Mouse (Mus musculus) hindlimb bud, embryonic 11.5 days (tissue): ENCODE data around the gene Pde12.

ENCODE experiments used
- DNase-seq: peaks from one replicate; pipeline ENCODE4 v3.0.0-alpha.2; 2012; ENCODE audit warnings: low read depth, low spot score; ENCODE audit errors: extremely low spot score

The Pde12 gene

GRCm38 (mm10) chr14:26645989-26646650, 23.6 kb downstream of the Pde12 start:
- no peak for DNase-seq

DNA sequence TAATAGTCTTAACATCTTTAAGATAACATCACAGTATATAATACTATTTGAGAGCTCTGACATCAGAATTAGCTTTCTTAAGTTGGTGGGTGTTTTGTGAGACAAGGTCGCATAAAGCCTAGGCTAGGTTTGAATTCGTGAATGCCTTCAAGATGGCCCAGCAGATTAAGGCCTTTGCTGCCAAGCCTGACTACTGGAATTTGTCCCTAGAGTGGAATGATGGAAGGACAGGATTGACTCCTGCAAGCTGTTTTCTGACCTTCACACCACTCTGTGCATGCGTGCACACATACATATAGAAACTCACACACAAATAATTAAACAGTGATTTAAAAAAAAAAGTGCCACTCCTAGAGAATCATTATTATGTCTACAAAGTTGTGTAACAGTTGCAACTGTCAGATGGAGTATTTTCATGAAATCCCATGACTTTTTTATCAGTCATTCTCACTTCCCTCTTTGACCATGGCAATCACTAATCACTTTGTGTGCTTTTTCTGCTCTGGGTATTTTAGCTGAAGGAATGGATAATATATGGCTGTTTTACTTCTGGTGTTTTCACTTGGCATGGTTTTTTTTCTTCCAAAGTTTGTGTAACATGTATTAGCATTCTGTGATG, 26.6 kb downstream of the Pde12 start:
- DNase-seq: no peak

DNA sequence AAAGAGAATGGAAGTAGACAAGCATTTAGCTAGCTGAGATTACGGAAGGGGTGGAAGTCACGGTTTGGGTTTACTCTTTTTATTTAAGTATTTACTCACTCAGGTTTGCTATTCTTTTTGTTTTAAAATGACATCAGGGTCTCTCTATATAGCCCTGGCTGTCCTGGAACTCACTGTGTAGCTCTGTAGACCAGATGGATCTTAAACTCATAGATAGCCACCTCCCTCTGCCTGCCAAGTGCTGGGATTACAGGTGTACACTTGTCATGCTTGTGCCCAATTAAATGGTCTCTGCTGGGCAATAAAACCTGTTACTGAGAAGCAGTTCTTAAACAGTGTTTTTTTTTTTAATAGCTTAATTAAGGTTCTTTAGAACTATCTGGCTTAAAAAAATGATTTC, 29.7 kb downstream of the Pde12 start:
- DNase-seq: no peak

- no peak for DNase-seq
These were observed 30.4 kb downstream of the Pde12 start for GRCm38 (mm10) chr14:26639251-26639650.

DNA sequence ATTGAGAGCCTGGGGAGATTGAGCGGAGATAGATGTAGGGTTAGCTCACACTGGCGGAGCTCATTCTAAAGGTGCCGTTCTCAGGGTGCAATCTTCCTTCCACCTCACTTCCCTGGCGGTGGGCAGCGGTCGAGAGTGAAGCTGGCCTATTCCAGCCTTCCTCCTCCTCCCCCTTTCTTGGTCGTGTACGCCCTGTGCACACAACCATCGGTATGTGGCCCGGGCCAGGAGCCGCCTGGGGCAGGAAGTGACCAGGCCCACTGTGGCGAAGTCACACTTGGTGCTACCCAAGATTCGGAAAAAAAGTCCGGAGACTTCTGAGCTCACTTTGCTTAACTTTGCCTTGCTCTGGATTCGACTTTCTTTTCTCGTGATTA, 31.0 kb downstream of the Pde12 start:
- no peak for DNase-seq

GRCm38 (mm10) chr14:26637851-26638707, 31.6 kb downstream of the Pde12 start, which contains the start of gene Arf4:
Gene Arf4 (plus strand): TSS chr14:26638074.
- DNase-seq: peak; percentile 83

DNA sequence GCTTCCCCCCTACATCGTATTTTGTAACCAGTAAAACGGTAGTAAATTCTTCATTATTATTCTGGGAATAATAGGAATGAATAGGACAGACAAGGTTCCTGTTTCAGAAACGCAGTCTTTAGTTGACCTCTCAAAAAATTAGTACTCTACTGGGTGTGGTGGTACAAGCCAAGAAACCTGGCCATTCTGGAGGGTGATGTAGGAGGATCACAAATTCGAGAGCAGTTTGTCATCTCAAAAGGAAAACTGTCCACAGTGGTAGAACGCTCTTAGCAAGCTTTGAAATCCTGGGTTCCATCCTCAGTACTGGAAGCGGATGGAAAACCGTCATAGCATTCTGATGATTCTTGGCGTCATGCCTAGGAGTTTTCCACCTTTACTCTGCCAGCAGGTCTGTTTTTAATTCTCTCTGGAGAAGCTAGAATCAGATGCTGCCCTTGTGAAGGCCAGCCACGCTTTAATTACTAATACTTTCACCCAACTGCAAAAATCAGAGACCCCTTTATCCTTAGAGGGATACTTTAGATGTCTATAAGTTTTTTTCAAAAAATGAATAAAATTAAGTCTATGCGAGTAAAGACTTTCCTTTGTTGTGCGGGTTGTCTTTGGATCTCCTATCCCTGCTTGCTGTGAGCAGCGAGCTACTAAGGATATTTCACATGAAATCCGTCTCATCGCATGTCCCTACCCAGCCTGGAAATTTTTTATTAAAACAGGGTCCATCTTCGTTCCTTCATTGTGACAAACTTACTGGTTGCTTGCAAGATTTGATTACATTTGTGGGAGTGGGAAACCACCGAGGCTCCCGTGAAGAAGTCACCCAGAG, 32.4 kb downstream of the Pde12 start:
- DNase-seq: no peak

- DNase-seq: no peak
These were observed 43.0 kb downstream of the Pde12 start for GRCm38 (mm10) chr14:26626605-26627140.

DNA sequence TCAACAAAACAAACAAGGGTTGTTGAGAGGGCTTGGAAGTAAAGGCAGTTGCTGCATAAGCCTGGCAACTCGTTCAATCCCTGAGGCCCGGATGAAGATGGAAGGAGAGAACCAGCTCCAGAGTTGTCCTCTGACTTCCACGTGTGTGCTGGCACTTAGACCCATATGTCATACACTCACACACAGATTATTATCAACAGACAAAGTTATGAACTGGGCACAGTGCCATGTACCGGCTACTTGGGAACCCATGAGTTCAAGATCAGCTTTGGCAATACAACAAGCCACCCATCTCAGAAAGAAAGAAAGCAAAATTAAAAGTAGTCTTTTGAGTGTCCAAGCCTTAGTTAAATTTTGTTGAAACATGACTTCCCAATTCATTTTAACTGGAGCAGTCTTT, 44.4 kb downstream of the Pde12 start:
- no peak for DNase-seq

- no peak for DNase-seq
These were observed 59.0 kb downstream of the Pde12 start for GRCm38 (mm10) chr14:26610689-26611088.
